Comparison of ENCODE assay signal across 8 mouse cellular contexts in the genomic region with DNA sequence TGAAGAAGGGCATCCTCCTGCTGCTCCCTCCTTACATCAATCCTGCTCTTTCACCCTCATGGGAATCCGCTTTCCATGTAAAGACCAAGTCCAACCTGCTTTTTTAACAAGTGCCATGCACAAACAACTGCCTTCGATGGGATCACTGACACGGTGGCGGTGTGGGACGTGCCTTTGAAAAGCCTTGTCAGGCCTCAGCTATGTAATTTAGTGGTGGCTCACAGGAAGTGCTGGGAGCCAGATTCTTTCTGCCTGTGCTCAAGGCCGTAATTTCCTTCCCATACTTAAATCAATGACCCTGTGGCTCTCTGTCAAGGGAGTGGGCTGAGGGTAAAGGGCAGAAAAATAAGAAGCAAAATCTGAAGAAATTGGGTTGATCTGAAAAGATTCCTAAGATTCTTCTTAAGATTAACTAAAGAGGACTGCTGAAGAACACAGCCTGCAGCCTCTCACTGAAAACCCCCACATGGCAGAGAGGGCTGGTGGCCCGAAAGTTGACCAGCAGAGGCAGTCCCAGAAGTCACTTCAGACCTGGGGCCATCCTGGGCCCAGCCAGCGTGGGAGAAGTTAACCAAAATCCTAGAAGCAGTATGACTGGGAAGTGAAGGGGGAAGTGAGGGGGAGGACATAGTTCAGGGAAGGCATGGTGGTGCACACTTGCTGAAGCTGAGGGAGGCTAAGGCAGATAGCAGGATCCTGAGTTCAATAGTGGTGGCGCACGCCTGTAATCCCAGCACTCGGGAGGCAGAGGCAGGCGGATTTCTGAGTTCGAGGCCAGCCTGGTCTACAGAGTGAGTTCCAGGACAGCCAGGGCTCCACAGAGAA. TPM values are rescaled to one million over a fixed set of nuclear protein-coding genes. Genes with fewer than 3 reads are reported as not detected.
DNase-seq lines count a peak whose midpoint lies in the region; ATAC-seq lines count a peak whose summit lies in the region.

No protein-coding gene starts in this region.

- H3K27ac ChIP-seq in forebrain, embryonic 13.5 days = 0 out of 2 replicates have a peak overlapping the region, but pooled peaks have one; percentile 32
- no peak overlapping the region for H3K27ac ChIP-seq in forebrain, embryonic 11.5 days (ENCODE audit: low read depth, low read length)
- H3K27ac ChIP-seq in stomach, embryonic 16.5 days (ENCODE audit: low read length) = peak overlapping the region; percentile 9
- no peak overlapping the region for H3K27ac ChIP-seq in hindbrain, embryonic 12.5 days

- no peak for ATAC-seq in forebrain, embryonic 13.5 days
- ATAC-seq in forebrain, embryonic 11.5 days (replicated peaks; ENCODE audit: low FRiP score) = no peak
- ATAC-seq in granulocyte monocyte progenitor cell, adult 5-6 weeks (replicated peaks; ENCODE audit: poor library complexity, severe bottlenecking) = peak; percentile 52
- ATAC-seq in stomach, embryonic 16.5 days (ENCODE audit: insufficient read depth, low FRiP score) = no peak
- no peak for ATAC-seq in hindbrain, embryonic 12.5 days (ENCODE audit: low FRiP score)

- no peak for DNase-seq in forebrain, embryonic 11.5 days (ENCODE audit: low spot score)
- DNase-seq in NIH3T3 (ENCODE audit: low read depth) = peak; percentile 11
- DNase-seq in kidney, postnatal 25 days = peak; percentile 56 to 66
- no peak for DNase-seq in cerebellum, postnatal 4 days (ENCODE audit: low spot score in 2 of 2)

- H3K9me3 ChIP-seq in forebrain, embryonic 13.5 days (replicated peaks) = no peaks in the 10 kb centered on the region
- no peaks in the 10 kb centered on the region for H3K9me3 ChIP-seq in forebrain, embryonic 11.5 days (ENCODE audit: control insufficient read depth, low read length)
- no peaks in the 10 kb centered on the region for H3K9me3 ChIP-seq in stomach, embryonic 16.5 days (replicated peaks; ENCODE audit: control insufficient read depth, low read length)
- H3K9me3 ChIP-seq in hindbrain, embryonic 12.5 days (replicated peaks) = no peaks in the 10 kb centered on the region

- no peaks in the 10 kb centered on the region for H3K36me3 ChIP-seq in forebrain, embryonic 13.5 days (ENCODE audit: poor library complexity, severe bottlenecking)
- no peaks in the 10 kb centered on the region for H3K36me3 ChIP-seq in forebrain, embryonic 11.5 days (ENCODE audit: control insufficient read depth, insufficient read depth, low read length)
- H3K36me3 ChIP-seq in stomach, embryonic 16.5 days (ENCODE audit: control insufficient read depth, insufficient read depth, low read length) = no peaks in the 10 kb centered on the region
- H3K36me3 ChIP-seq in hindbrain, embryonic 12.5 days = no peaks in the 10 kb centered on the region

- no peaks in the 10 kb centered on the region for H3K27me3 ChIP-seq in forebrain, embryonic 13.5 days
- no peaks in the 10 kb centered on the region for H3K27me3 ChIP-seq in forebrain, embryonic 11.5 days (ENCODE audit: control insufficient read depth, insufficient read depth, low read length)
- no peaks in the 10 kb centered on the region for H3K27me3 ChIP-seq in stomach, embryonic 16.5 days (ENCODE audit: control insufficient read depth, insufficient read depth, low read length)
- no peaks in the 10 kb centered on the region for H3K27me3 ChIP-seq in hindbrain, embryonic 12.5 days

- no peak overlapping the region for H3K4me3 ChIP-seq in forebrain, embryonic 13.5 days
- H3K4me3 ChIP-seq in forebrain, embryonic 11.5 days (ENCODE audit: low read depth, low read length) = no peak overlapping the region
- H3K4me3 ChIP-seq in stomach, embryonic 16.5 days (replicated peaks; ENCODE audit: low read length) = no peak overlapping the region
- H3K4me3 ChIP-seq in hindbrain, embryonic 12.5 days = no peak overlapping the region

- H3K4me2 ChIP-seq in forebrain, embryonic 13.5 days = no peak overlapping the region
- H3K4me2 ChIP-seq in forebrain, embryonic 11.5 days (ENCODE audit: low read depth, low read length, severe bottlenecking) = no peak overlapping the region
- no peak overlapping the region for H3K4me2 ChIP-seq in stomach, embryonic 16.5 days (ENCODE audit: low read depth, low read length)
- no peak overlapping the region for H3K4me2 ChIP-seq in hindbrain, embryonic 12.5 days (replicated peaks)

- H3K9ac ChIP-seq in forebrain, embryonic 13.5 days = no peak overlapping the region
- no peak overlapping the region for H3K9ac ChIP-seq in forebrain, embryonic 11.5 days (ENCODE audit: low read length)
- no peak overlapping the region for H3K9ac ChIP-seq in stomach, embryonic 16.5 days (ENCODE audit: low read length)
- H3K9ac ChIP-seq in hindbrain, embryonic 12.5 days = no peak overlapping the region

- 69% methylated on average over 13 of the region's 13 CpGs for WGBS in forebrain, embryonic 13.5 days
- WGBS in forebrain, embryonic 11.5 days = 73% methylated on average over 13 of the region's 13 CpGs
- WGBS in stomach, embryonic 16.5 days = 59% methylated on average over 13 of the region's 13 CpGs
- WGBS in hindbrain, embryonic 12.5 days = 75% methylated on average over 13 of the region's 13 CpGs

- 0 out of 2 replicates have a peak, but pooled peaks cover 19% of the 10 kb centered on the region for H3K4me1 ChIP-seq in forebrain, embryonic 13.5 days
- H3K4me1 ChIP-seq in forebrain, embryonic 11.5 days (replicated peaks; ENCODE audit: control insufficient read depth, insufficient read depth, low read length) = no peaks in the 10 kb centered on the region
- H3K4me1 ChIP-seq in stomach, embryonic 16.5 days (ENCODE audit: control insufficient read depth, insufficient read depth, low read length) = peaks cover 17% of the 10 kb centered on the region; the same call in 1 of the 2 replicates
- H3K4me1 ChIP-seq in hindbrain, embryonic 12.5 days = peaks cover 17% of the 10 kb centered on the region

RNA-seq across cellular contexts. Expression of a gene that starts 33.3 kb away (rescaled TPM):
- polyA plus RNA-seq in forebrain, embryonic 13.5 days (2015; fragmentation: Nextera tagmentation; extraction: Ambion mirVana) = 29.1 and 34.1 TPM in 2 replicates
- 39.9 and 45.2 TPM in 2 replicates for polyA plus RNA-seq in forebrain, embryonic 11.5 days (2014; fragmentation: Nextera tagmentation; extraction: Ambion mirVana)
- 7.6 and 10.9 TPM in 2 replicates for total RNA-seq in granulocyte monocyte progenitor cell, adult 5-6 weeks (2014; fragmentation: Nextera tagmentation)
- 6.6 and 7.6 TPM in 2 replicates for total RNA-seq in granulocyte monocyte progenitor cell, adult 5-6 weeks (2017)
- 10.7 and 11.4 TPM in 2 replicates for polyA plus RNA-seq in stomach, embryonic 16.5 days (2015; fragmentation: Nextera tagmentation; extraction: Ambion mirVana)
- polyA plus RNA-seq in hindbrain, embryonic 12.5 days (2016; fragmentation: Nextera tagmentation; extraction: Ambion mirVana) = 40.0 and 43.3 TPM in 2 replicates

Comparison
In these comparisons a context has a peak if more than half of its experiments do, and no peak if none do; other contexts are left out.
1. H3K27ac ChIP-seq: peak in forebrain, embryonic 13.5 days (single experiment) and stomach, embryonic 16.5 days (single experiment); none in forebrain, embryonic 11.5 days (single experiment) and hindbrain, embryonic 12.5 days (single experiment).
2. DNase-seq: peak in NIH3T3 (single experiment) and kidney, postnatal 25 days (2 of 2); none in forebrain, embryonic 11.5 days (single experiment) and cerebellum, postnatal 4 days (0 of 2).